Mouse (Mus musculus) embryonic facial prominence, embryonic 12.5 days (tissue): Measurements from ENCODE around the gene Ankrd13b. TPM values are rescaled to one million over a fixed set of nuclear protein-coding genes. Genes with fewer than 3 reads are reported as not detected.
A peak's percentile ranks its signal among the peaks of the same experiment; 100 is the strongest.

ENCODE experiments used
- ATAC-seq: fragments of 200-750 bp; cut with Nextera tagmentation; 2 replicates; pipeline ENCODE4 v1.8.0; 2017; ENCODE audit not compliant: insufficient number of reproducible peaks, insufficient read depth, low FRiP score, low TSS enrichment
- H3K27ac ChIP-seq: fragments of 300-500 bp; sonication (generic); 2 replicates; pipeline ENCODE4 v1.5.1; 2016; ENCODE audit warnings: mild to moderate bottlenecking
- H3K27me3 ChIP-seq: fragments of 300-500 bp; sonication (generic); 2 replicates; pipeline ENCODE4 v1.6.1; 2016; ENCODE audit warnings: mild to moderate bottlenecking, moderate library complexity
- H3K36me3 ChIP-seq: fragments of 300-500 bp; sonication (generic); 2 replicates; pipeline ENCODE4 v1.6.1; 2016; ENCODE audit warnings: mild to moderate bottlenecking
- H3K4me1 ChIP-seq: fragments of 300-500 bp; sonication (generic); 2 replicates; pipeline ENCODE4 v1.6.1; 2016
- H3K4me2 ChIP-seq: fragments of 300-500 bp; sonication (generic); replicated peaks from 2 replicates; pipeline ENCODE4 v1.6.1; 2016; ENCODE audit warnings: mild to moderate bottlenecking, moderate library complexity
- H3K4me3 ChIP-seq: fragments of 300-500 bp; sonication (generic); 2 replicates; pipeline ENCODE4 v1.5.1; 2016; ENCODE audit warnings: mild to moderate bottlenecking
- H3K9ac ChIP-seq: fragments of 300-500 bp; sonication (generic); 2 replicates; pipeline ENCODE4 v1.6.1; 2016; ENCODE audit warnings: mild to moderate bottlenecking, moderate library complexity
- H3K9me3 ChIP-seq: fragments of 300-500 bp; sonication (generic); 2 replicates; pipeline ENCODE4 v1.6.1; 2016; ENCODE audit warnings: mild to moderate bottlenecking, moderate library complexity
- WGBS: fragments of 180-500 bp; shearing (Covaris S2); methylation state at CpG from one replicate; pipeline ENCODE4 v1.1.7; 2016; 5-methylcytosine and 5-hydroxymethylcytosine counted together
- polyA plus RNA-seq: library from polyadenylated mRNA; unstranded; fragments of >200 nt; fragmentation: Nextera tagmentation; extraction: Ambion mirVana; gene quantifications from 2 replicates; pipeline ENCODE4 v1.2.1, GENCODE M21; 2016

Gene Ankrd13b
- polyA plus RNA-seq, 1 experiment from 2014 or later, result 15.0 TPM

DNA sequence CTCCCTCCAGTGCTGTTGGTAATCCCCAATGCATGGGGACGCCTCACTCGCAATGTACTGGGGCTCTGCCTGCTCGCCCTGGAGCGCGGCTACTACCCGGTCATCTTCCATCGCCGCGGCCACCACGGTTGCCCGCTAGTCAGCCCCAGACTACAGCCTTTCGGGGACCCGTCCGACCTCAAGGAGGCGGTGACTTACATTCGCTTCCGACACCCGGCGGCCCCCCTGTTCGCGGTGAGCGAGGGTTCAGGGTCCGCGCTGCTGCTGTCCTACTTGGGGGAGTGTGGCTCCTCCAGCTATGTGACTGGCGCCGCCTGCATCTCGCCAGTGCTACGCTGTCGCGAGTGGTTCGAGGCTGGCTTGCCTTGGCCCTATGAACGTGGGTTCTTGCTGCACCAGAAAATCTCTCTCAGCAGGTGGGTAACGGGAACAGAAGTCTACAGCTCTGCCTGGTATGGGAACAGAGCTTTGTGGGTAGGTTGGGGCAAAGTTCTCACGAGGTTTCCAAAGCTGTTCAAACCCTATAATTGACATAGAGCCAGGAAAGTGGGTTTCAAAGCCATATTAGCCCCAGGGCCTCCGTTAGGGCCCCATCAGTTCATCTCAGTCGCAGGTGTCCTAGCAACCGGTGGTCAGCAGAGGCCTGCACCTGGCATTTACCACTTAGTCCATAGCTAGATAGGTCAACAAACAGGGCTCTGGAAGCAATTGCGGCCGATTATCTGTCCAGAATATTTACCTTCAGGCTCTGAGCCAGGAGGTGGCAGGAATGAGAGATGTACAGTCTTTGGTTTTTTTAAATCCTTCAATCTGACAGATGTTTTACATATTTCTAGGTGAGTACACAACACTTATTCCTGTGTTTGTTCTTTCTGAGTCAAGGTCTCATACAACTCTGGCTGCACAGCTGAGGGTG is 26.4 kb upstream of the Ankrd13b start, which contains the start of gene Trp53i13:
Gene Trp53i13 (minus strand): TSS at position 344 of the 916 bp plus-strand sequence.
- Histone ChIP-seq H3K4me3 (peak within 1 kb of the TSS; percentile 74), H3K9me3 (no peaks in the 10 kb centered on the region), H3K4me2 (peak within 1 kb of the TSS; percentile 98), H3K9ac (peak within 1 kb of the TSS; percentile 53), H3K4me1 (peaks cover 38% of the 10 kb centered on the region), H3K36me3 (no peaks in the 10 kb centered on the region), H3K27me3 (peaks cover 24% of the 10 kb centered on the region), H3K27ac (no peak within 1 kb of the TSS)
- ATAC-seq, result no peak
- 3% methylated on average over 39 of the region's 39 CpGs for WGBS

DNA sequence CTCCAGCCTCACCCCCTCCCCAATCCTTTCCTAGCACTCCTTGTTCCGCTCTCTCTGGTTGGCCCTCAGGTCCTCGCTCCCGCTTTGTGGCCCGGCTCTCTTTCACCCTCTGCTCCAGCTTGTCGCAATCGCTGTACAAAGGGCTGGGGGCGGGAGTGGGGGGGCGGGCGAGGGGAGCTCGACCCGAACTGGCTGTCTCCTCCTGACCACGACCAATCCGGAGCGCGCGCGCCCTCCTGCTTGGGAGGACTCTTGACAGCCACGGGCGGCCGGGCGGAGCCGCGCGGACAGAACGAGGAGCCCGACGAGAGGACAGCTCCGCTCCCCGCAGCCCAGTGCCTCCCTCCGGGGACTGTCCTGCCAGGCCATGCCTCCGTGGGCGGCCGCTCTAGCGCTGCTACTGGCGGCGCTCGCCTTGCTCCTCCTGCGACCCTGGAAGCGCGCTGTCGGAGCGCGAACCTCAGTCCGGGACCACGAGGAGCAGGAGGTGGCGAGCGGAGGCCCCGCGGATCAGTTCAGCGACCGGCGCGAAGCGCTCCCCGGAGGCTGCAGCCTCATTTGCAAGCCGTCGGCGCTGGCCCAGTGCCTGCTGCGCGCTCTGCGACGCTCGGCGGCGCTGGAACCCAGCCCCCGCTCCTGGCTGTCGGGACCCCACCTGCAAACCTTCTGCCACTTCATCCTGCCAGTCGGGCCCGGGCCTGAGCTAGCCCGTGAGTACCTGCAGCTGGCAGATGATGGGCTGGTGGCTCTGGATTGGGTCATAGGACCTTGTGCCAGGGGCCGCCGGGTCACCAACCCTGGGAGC is 25.6 kb upstream of the Ankrd13b start, which contains the start of gene Abhd15:
Gene Abhd15 (plus strand): TSS at position 290 of the 805 bp plus-strand sequence.
- Histone ChIP-seq H3K9me3 (no peaks in the 10 kb centered on the region), H3K4me1 (peaks cover 35% of the 10 kb centered on the region), H3K27me3 (peaks cover 24% of the 10 kb centered on the region), H3K4me2 (peak within 1 kb of the TSS; percentile 98), H3K27ac (no peak within 1 kb of the TSS), H3K9ac (peak within 1 kb of the TSS; percentile 53), H3K4me3 (peak within 1 kb of the TSS; percentile 74), H3K36me3 (no peaks in the 10 kb centered on the region)
- peak; percentile 22; the same call in 1 of the 2 replicates for ATAC-seq
- WGBS, result under 1% methylated on average over 71 of the region's 72 CpGs

DNA sequence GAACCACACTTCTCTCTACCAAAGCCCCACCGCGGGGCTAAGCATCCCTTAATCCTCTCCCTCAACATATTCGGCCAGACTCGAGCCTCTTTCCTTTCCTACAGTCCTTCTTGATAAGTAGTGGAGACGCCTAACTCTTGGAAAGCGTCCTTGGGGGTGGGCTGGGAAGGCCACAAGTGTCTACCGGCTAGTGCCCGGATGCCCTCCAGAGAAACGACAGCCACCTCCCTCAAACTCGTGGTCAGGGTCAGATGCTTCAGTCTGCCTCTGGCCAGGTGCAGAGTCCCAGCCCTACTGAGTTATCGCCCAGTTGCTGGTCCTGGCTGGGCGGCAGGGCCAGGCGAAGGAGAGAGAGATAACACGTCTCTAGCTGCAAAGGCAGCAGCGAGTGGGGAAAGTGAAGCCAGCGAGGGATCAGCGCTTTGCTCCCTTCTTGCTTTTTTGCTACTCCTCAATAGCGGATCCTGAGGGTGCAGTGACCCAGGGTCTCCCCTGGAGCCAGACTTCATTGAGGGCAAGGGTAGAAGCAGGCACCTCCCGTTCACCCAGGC is 24.9 kb upstream of the Ankrd13b start:
- Histone ChIP-seq H3K4me2 (peak overlapping the region; percentile 98), H3K27me3 (peaks cover 24% of the 10 kb centered on the region), H3K9me3 (no peaks in the 10 kb centered on the region), H3K4me1 (peaks cover 35% of the 10 kb centered on the region), H3K27ac (no peak overlapping the region), H3K9ac (0 out of 2 replicates have a peak overlapping the region, but pooled peaks have one; percentile 53), H3K36me3 (no peaks in the 10 kb centered on the region), H3K4me3 (peak overlapping the region; percentile 74)
- ATAC-seq, result no peak
- 7% methylated on average over 19 of the region's 19 CpGs for WGBS

DNA sequence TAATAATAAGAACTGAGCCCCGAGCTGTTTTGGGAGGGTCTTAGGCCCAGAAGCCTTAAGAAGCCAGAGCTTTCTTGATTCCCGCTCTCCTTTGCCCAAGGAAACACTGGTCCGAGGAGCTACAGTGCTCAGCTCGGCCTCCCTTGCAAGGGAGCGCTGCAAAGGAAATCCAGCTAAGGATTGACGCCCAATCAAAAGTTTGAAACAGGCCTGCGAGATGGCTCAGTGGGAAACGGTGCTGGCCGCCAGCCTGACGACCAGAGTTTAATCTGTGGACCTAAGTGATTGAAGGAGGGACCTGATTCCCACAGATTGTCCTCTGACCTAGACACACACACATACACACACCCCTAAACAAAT is 24.3 kb upstream of the Ankrd13b start:
- peak overlapping the region; percentile 22; the same call in 1 of the 2 replicates for H3K9ac ChIP-seq
- H3K27ac ChIP-seq, result no peak overlapping the region; the same call in 1 of the 2 replicates
- no peak for ATAC-seq
- H3K9me3 ChIP-seq, result no peaks in the 10 kb centered on the region
- H3K4me2 ChIP-seq, result peak overlapping the region; percentile 98
- H3K27me3 ChIP-seq, result peaks cover 24% of the 10 kb centered on the region
- peak overlapping the region; percentile 74 for H3K4me3 ChIP-seq
- WGBS, result 7% methylated on average over 10 of the region's 10 CpGs
- no peaks in the 10 kb centered on the region for H3K36me3 ChIP-seq
- H3K4me1 ChIP-seq, result peaks cover 38% of the 10 kb centered on the region

GRCm38 (mm10) chr11:77512891-77513810 is 23.7 kb upstream of the Ankrd13b start:
- peak; percentile 35; the same call in 1 of the 2 replicates for ATAC-seq
- H3K27me3 ChIP-seq, result peaks cover 24% of the 10 kb centered on the region
- WGBS, result 1% methylated on average over 69 of the region's 84 CpGs
- no peaks in the 10 kb centered on the region for H3K9me3 ChIP-seq
- peak overlapping the region; percentile 75 for H3K27ac ChIP-seq
- peak overlapping the region; percentile 77 for H3K9ac ChIP-seq
- H3K4me2 ChIP-seq, result peak overlapping the region; percentile 98
- H3K36me3 ChIP-seq, result no peaks in the 10 kb centered on the region
- H3K4me3 ChIP-seq, result peak overlapping the region; percentile 74
- peaks cover 44% of the 10 kb centered on the region for H3K4me1 ChIP-seq

GRCm38 (mm10) chr11:77511336-77511735 is 21.9 kb upstream of the Ankrd13b start:
- no peak for ATAC-seq
- Histone ChIP-seq H3K27me3 (peaks cover 21% of the 10 kb centered on the region), H3K36me3 (peaks cover 12% of the 10 kb centered on the region), H3K27ac (no peak overlapping the region), H3K9me3 (no peaks in the 10 kb centered on the region), H3K4me2 (no peak overlapping the region), H3K4me3 (no peak overlapping the region), H3K4me1 (peaks cover 47% of the 10 kb centered on the region), H3K9ac (no peak overlapping the region)
- 70% methylated on average over 5 of the region's 5 CpGs for WGBS

- Histone ChIP-seq H3K4me1 (peaks cover 20% of the 10 kb centered on the region), H3K4me3 (peak overlapping the region; percentile 37), H3K36me3 (peaks cover 42% of the 10 kb centered on the region), H3K9ac (peak overlapping the region; percentile 48), H3K27ac (peak overlapping the region; percentile 72), H3K4me2 (peak overlapping the region; percentile 72), H3K9me3 (no peaks in the 10 kb centered on the region), H3K27me3 (no peaks in the 10 kb centered on the region)
- ATAC-seq, result peak; percentile 49; the same call in 1 of the 2 replicates
- 18% methylated on average over 49 of the region's 49 CpGs for WGBS
Observed at GRCm38 (mm10) chr11:77508068-77509021, 18.9 kb upstream of the Ankrd13b start.

GRCm38 (mm10) chr11:77507426-77507825 is 17.9 kb upstream of the Ankrd13b start:
- Histone ChIP-seq H3K4me1 (peaks cover 18% of the 10 kb centered on the region), H3K27me3 (no peaks in the 10 kb centered on the region), H3K9me3 (no peaks in the 10 kb centered on the region), H3K27ac (no peak overlapping the region), H3K4me3 (no peak overlapping the region), H3K9ac (no peak overlapping the region), H3K36me3 (peaks cover 51% of the 10 kb centered on the region), H3K4me2 (no peak overlapping the region)
- ATAC-seq, result no peak
- 76% methylated on average over 4 of the region's 4 CpGs for WGBS

DNA sequence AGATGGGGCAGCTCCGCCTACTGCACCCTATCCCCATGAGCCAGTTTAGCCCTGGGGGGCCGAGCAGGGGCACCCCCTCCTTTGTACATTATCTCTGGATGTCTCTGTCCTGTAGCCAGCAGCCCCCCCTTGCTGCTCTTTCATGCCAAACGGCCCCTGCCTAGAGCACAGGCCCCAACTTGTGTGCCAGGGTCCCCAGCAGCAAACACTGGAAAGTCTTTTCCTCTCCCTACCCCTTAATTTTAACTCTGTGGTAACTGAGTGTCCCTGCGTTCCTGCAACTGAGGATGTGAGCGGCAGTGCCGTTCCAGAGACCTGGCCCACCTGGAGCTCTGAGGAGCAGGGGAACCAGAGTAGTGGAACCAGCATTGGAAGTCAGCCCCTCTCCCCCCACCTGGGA is 17.5 kb upstream of the Ankrd13b start:
- no peak for ATAC-seq
- no peak overlapping the region for H3K27ac ChIP-seq

DNA sequence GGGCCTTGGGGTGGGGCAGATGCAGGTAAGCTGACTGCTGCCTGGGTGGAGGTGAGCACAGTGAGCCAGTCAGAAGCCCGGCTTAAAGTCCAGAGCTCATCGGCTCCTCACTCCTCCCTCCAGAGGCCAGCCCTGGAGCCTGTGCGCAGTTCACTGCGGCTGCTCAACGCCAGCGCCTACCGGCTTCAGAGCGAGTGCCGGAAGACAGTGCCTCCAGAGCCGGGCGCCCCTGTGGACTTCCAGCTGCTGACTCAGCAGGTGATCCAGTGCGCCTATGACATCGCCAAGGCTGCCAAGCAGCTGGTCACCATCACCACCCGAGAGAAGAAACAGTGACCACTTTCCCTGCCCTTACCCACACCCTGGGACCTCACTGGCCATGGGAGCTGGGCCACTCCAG is 16.8 kb upstream of the Ankrd13b start:
- H3K36me3 ChIP-seq, result peaks cover 57% of the 10 kb centered on the region

More for the DNA sequence above, 17.5 kb upstream of the Ankrd13b start:
- Histone ChIP-seq H3K4me2 (no peak overlapping the region), H3K9ac (no peak overlapping the region), H3K27me3 (no peaks in the 10 kb centered on the region), H3K4me1 (peaks cover 15% of the 10 kb centered on the region), H3K4me3 (no peak overlapping the region), H3K36me3 (peaks cover 56% of the 10 kb centered on the region), H3K9me3 (no peaks in the 10 kb centered on the region)
- WGBS, result 82% methylated on average over 6 of the region's 6 CpGs

More for the DNA sequence above, 16.8 kb upstream of the Ankrd13b start:
- no peak overlapping the region for H3K4me3 ChIP-seq
- no peaks in the 10 kb centered on the region for H3K9me3 ChIP-seq
- H3K9ac ChIP-seq, result no peak overlapping the region
- no peak overlapping the region for H3K4me2 ChIP-seq
- WGBS, result 82% methylated on average over 14 of the region's 14 CpGs
- peaks cover 12% of the 10 kb centered on the region for H3K4me1 ChIP-seq
- H3K27ac ChIP-seq, result no peak overlapping the region
- no peaks in the 10 kb centered on the region for H3K27me3 ChIP-seq
- ATAC-seq, result no peak
